Comparison of ENCODE assay signal across 26 mouse cellular contexts in genomic region chr8:41815272-41815671, GRCm38 (mm10).
"Had no signal": no experiment of that assay in that cellular context is flagged by ENCODE, and none has a peak within 500 bp of the region (broad histone marks: within the 10 kb centered on the region; RNA-seq: fewer than 3 reads in every experiment).

No protein-coding gene starts in this region.

- H3K9ac ChIP-seq: heart, embryonic 13.5 days; heart, embryonic 15.5 days; hindbrain, embryonic 13.5 days; hindbrain, embryonic 15.5 days; kidney, embryonic 15.5 days; limb, embryonic 13.5 days; limb, embryonic 15.5 days; liver, embryonic 12.5 days; liver, embryonic 14.5 days had no signal

- ATAC-seq: hindbrain, postnatal 0 days; liver, embryonic 12.5 days had no signal

- H3K27ac ChIP-seq: heart, adult 2 months; heart, embryonic 13.5 days; heart, embryonic 15.5 days; hindbrain, embryonic 13.5 days; hindbrain, embryonic 15.5 days; hindbrain, postnatal 0 days; kidney, embryonic 15.5 days; kidney, postnatal 0 days; layer of hippocampus, adult 2 months; left cerebral cortex, adult 2 months; limb, embryonic 13.5 days; limb, embryonic 15.5 days; liver, embryonic 12.5 days; liver, embryonic 14.5 days had no signal

- H3K9me3 ChIP-seq: heart, embryonic 13.5 days; heart, embryonic 15.5 days; hindbrain, embryonic 13.5 days; hindbrain, embryonic 15.5 days; kidney, embryonic 15.5 days; limb, embryonic 13.5 days; limb, embryonic 15.5 days; liver, embryonic 12.5 days had no signal

- H3K4me2 ChIP-seq: heart, embryonic 11.5 days; heart, embryonic 13.5 days; heart, embryonic 15.5 days; hindbrain, embryonic 13.5 days; hindbrain, embryonic 15.5 days; kidney, embryonic 15.5 days; limb, embryonic 13.5 days; limb, embryonic 15.5 days; liver, embryonic 12.5 days had no signal

- H3K27me3 ChIP-seq: heart, embryonic 13.5 days; heart, embryonic 15.5 days; hindbrain, embryonic 13.5 days; hindbrain, embryonic 15.5 days; kidney, embryonic 15.5 days; limb, embryonic 13.5 days; limb, embryonic 15.5 days; liver, embryonic 12.5 days had no signal

- H3K36me3 ChIP-seq: heart, embryonic 13.5 days; heart, embryonic 15.5 days; hindbrain, embryonic 13.5 days; hindbrain, embryonic 15.5 days; kidney, embryonic 15.5 days; limb, embryonic 13.5 days; limb, embryonic 15.5 days; liver, embryonic 12.5 days had no signal

- H3K4me1 ChIP-seq: heart, embryonic 13.5 days; heart, embryonic 15.5 days; hindbrain, embryonic 13.5 days; hindbrain, embryonic 15.5 days; kidney, embryonic 15.5 days; limb, embryonic 15.5 days; liver, embryonic 12.5 days had no signal

- H3K4me3 ChIP-seq: heart, adult 2 months; heart, embryonic 13.5 days; heart, embryonic 15.5 days; hindbrain, embryonic 13.5 days; hindbrain, embryonic 15.5 days; kidney, embryonic 15.5 days; layer of hippocampus, adult 2 months; left cerebral cortex, adult 2 months; limb, embryonic 13.5 days; limb, embryonic 15.5 days; liver, embryonic 12.5 days had no signal

- DNase-seq: gastrocnemius, postnatal 14 days; gastrocnemius, postnatal 36 days; heart, adult 11 months; heart, adult 2 months; heart, postnatal 14 days; heart, postnatal 36 days; kidney, adult 11 months; kidney, adult 2 months; kidney, adult 9 months; kidney, postnatal 14 days; kidney, postnatal 36 days; left cerebral cortex, postnatal 4 days had no signal
